Mouse (Mus musculus) intestine, embryonic 14.5 days (tissue): ENCODE measurements around the gene Tigit. TPM values are rescaled to one million over a fixed set of nuclear protein-coding genes. Genes with fewer than 3 reads are reported as not detected.

Experiments
- ATAC-seq: fragments of 200-750 bp; cut with Nextera tagmentation; replicated peaks from 2 replicates; pipeline ENCODE4 v1.8.0; 2017; ENCODE audit warnings: low read depth, moderate number of reproducible peaks, moderate TSS enrichment, moderate library complexity; ENCODE audit not compliant: low FRiP score, low TSS enrichment
- DNase-seq: peaks from one replicate; pipeline ENCODE4 v3.0.0-alpha.2; 2018; ENCODE audit warnings: low spot score
- H3K27ac ChIP-seq: fragments of 300-500 bp; sonication (generic); 2 replicates; pipeline ENCODE4 v1.5.1; 2014; ENCODE audit warnings: low read depth, mild to moderate bottlenecking, control low read depth
- H3K27me3 ChIP-seq: fragments of 300-500 bp; sonication (generic); replicated peaks from 2 replicates; pipeline ENCODE4 v1.6.1; 2014; ENCODE audit warnings: low read length, control low read depth; ENCODE audit not compliant: control insufficient read depth, insufficient read depth
- H3K36me3 ChIP-seq: fragments of 300-500 bp; sonication (generic); 2 replicates; pipeline ENCODE4 v1.6.1; 2014; ENCODE audit warnings: low read length, control low read depth; ENCODE audit not compliant: control insufficient read depth, insufficient read depth
- H3K4me1 ChIP-seq: fragments of 300-500 bp; sonication (generic); replicated peaks from 2 replicates; pipeline ENCODE4 v1.6.1; 2014; ENCODE audit warnings: low read length, control low read depth, mixed read lengths; ENCODE audit not compliant: control insufficient read depth, insufficient read depth
- H3K4me2 ChIP-seq: fragments of 300-500 bp; sonication (generic); 2 replicates; pipeline ENCODE4 v1.6.1; 2014; ENCODE audit warnings: low read length
- H3K4me3 ChIP-seq: fragments of 300-500 bp; sonication (generic); 2 replicates; pipeline ENCODE4 v1.5.1; 2014; ENCODE audit warnings: low read depth, low read length, control low read depth, mixed read lengths
- H3K9ac ChIP-seq: fragments of 300-500 bp; sonication (generic); 2 replicates; pipeline ENCODE4 v1.6.1; 2014; ENCODE audit warnings: mild to moderate bottlenecking, low read length
- H3K9me3 ChIP-seq: fragments of 300-500 bp; sonication (generic); 2 replicates; pipeline ENCODE4 v1.6.1; 2016; ENCODE audit warnings: low read length, control low read depth; ENCODE audit not compliant: control insufficient read depth
- WGBS: fragments of 180-500 bp; shearing (Covaris S2); extraction: QIAGEN DNeasy Blood & Tissue Kit; methylation state at CpG from one replicate; pipeline ENCODE4 v1.1.7; 2014; 5-methylcytosine and 5-hydroxymethylcytosine counted together
- polyA plus RNA-seq: library from polyadenylated mRNA; unstranded; fragments of >200 nt; fragmentation: Nextera tagmentation; extraction: Ambion mirVana; gene quantifications from 2 replicates; pipeline ENCODE4 v1.2.1, GENCODE M21; 2014

Tigit gene
- polyA plus RNA-seq, 1 experiment from 2014 or later: not detected

GRCm38 (mm10) chr16:43687968-43688367, 24.0 kb upstream of the Tigit start:
- 64% methylated on average over 2 of the region's 2 CpGs for WGBS
- no peak for ATAC-seq
- no peaks in the 10 kb centered on the region for H3K4me1 ChIP-seq
- H3K27ac ChIP-seq: no peak overlapping the region
- H3K9me3 ChIP-seq: no peaks in the 10 kb centered on the region
- DNase-seq: no peak
- no peak overlapping the region for H3K9ac ChIP-seq
- no peak overlapping the region for H3K4me2 ChIP-seq
- H3K27me3 ChIP-seq: no peaks in the 10 kb centered on the region
- H3K4me3 ChIP-seq: no peak overlapping the region
- no peaks in the 10 kb centered on the region for H3K36me3 ChIP-seq

DNA sequence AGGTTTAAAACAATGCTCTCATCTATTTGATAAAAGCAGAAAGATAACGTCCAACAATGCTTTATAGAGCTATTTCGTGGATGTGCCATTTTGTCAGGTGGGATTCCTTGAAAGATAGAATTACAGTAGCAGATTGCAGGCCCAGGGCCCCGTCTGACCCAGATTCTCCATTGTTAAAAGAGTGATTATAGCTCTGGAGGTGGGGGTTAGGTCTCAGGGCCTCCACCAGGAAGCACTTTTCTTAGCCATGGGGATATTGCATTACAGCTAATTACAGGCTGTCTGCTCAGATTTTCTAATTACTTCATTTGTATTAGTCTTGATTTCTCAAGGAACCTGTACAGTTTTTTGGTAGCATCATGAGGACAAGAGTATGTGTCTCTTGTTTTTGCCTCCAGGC, 10.5 kb upstream of the Tigit start:
- Histone ChIP-seq H3K36me3 (no peaks in the 10 kb centered on the region), H3K4me1 (no peaks in the 10 kb centered on the region)
- DNase-seq: no peak

GRCm38 (mm10) chr16:43672697-43673096, 8.8 kb upstream of the Tigit start:
- Histone ChIP-seq H3K9ac (no peak overlapping the region), H3K4me2 (no peak overlapping the region), H3K36me3 (no peaks in the 10 kb centered on the region), H3K9me3 (no peaks in the 10 kb centered on the region), H3K27ac (no peak overlapping the region), H3K4me1 (no peaks in the 10 kb centered on the region), H3K27me3 (no peaks in the 10 kb centered on the region), H3K4me3 (no peak overlapping the region)
- ATAC-seq (no peak), DNase-seq (no peak)

More for the DNA sequence above, 10.5 kb upstream of the Tigit start:
- Histone ChIP-seq H3K9me3 (no peaks in the 10 kb centered on the region), H3K27ac (no peak overlapping the region), H3K27me3 (no peaks in the 10 kb centered on the region), H3K4me3 (no peak overlapping the region), H3K9ac (no peak overlapping the region), H3K4me2 (no peak overlapping the region)
- WGBS: 78% methylated on average over 3 of the region's 3 CpGs
- no peak for ATAC-seq

- Histone ChIP-seq H3K27ac (no peak overlapping the region), H3K9ac (no peak overlapping the region), H3K27me3 (no peaks in the 10 kb centered on the region), H3K36me3 (no peaks in the 10 kb centered on the region), H3K4me3 (no peak overlapping the region), H3K4me1 (no peaks in the 10 kb centered on the region), H3K9me3 (no peaks in the 10 kb centered on the region), H3K4me2 (no peak overlapping the region)
- 93% methylated on average over 1 of the region's 1 CpGs for WGBS
- DNase-seq: no peak
- no peak for ATAC-seq
These were observed 8.0 kb upstream of the Tigit start for GRCm38 (mm10) chr16:43671972-43672371.

DNA sequence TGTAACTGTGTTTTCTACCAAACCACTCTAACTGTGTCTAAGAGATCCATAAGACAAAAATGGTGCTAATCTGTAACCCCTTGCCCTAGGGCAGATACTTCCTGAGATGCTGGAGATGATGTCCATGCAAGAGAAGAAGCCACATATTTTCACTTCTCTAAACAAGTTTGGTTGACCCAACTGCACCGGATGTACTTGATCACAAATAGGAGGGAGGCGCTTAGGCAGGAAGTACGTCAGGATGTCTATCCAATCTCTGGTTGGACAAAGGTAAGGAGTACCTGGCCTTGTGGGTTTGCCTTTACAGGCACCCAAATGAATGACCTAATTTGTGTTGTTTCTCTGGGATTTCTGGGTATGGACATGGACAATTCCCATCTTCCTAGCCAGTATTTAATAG, 4.3 kb upstream of the Tigit start:
- Histone ChIP-seq H3K9me3 (no peaks in the 10 kb centered on the region), H3K4me3 (no peak overlapping the region), H3K27me3 (no peaks in the 10 kb centered on the region), H3K4me2 (no peak overlapping the region), H3K4me1 (no peaks in the 10 kb centered on the region), H3K9ac (no peak overlapping the region), H3K36me3 (no peaks in the 10 kb centered on the region), H3K27ac (no peak overlapping the region)
- DNase-seq: no peak
- no peak for ATAC-seq
- 90% methylated on average over 3 of the region's 3 CpGs for WGBS

- H3K27ac ChIP-seq: no peak overlapping the region
- H3K4me3 ChIP-seq: no peak overlapping the region
- H3K4me1 ChIP-seq: no peaks in the 10 kb centered on the region
- no peaks in the 10 kb centered on the region for H3K36me3 ChIP-seq
- no peaks in the 10 kb centered on the region for H3K9me3 ChIP-seq
- no peak overlapping the region for H3K4me2 ChIP-seq
- no peak for ATAC-seq
- DNase-seq: no peak
- H3K27me3 ChIP-seq: no peaks in the 10 kb centered on the region
- no peak overlapping the region for H3K9ac ChIP-seq
These were observed 915 bp upstream of the Tigit start for GRCm38 (mm10) chr16:43664861-43665260.

GRCm38 (mm10) chr16:43662124-43663004, 1.6 kb downstream of the Tigit start:
- 83% methylated on average over 10 of the region's 10 CpGs for WGBS
- no peak for ATAC-seq
- H3K9me3 ChIP-seq: no peaks in the 10 kb centered on the region
- no peak overlapping the region for H3K27ac ChIP-seq
- no peaks in the 10 kb centered on the region for H3K27me3 ChIP-seq
- no peak overlapping the region for H3K4me3 ChIP-seq
- no peak overlapping the region for H3K9ac ChIP-seq
- no peak overlapping the region for H3K4me2 ChIP-seq
- no peaks in the 10 kb centered on the region for H3K36me3 ChIP-seq
- DNase-seq: no peak
- no peaks in the 10 kb centered on the region for H3K4me1 ChIP-seq

DNA sequence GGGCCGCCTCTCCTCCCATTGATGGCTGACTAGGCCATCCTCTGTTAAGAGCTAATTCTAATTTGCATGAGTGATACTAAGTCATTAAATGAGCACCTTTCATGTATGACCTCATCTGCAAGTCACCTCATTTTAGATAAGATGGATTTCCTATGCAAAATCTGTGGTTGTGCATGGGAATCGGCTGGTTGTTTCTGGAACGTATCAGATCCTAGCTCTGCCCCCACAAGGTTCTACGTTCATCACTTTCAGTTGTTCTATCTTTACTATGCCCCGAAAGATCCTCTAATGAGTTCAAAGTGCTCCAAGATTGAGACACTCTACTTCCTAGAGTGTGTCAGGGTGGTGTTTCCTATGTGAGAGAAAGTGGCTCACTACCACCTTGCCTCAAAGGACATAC, 2.4 kb downstream of the Tigit start:
- Histone ChIP-seq H3K27ac (no peak overlapping the region), H3K9me3 (no peaks in the 10 kb centered on the region), H3K4me2 (no peak overlapping the region), H3K9ac (no peak overlapping the region), H3K27me3 (no peaks in the 10 kb centered on the region), H3K4me3 (no peak overlapping the region), H3K36me3 (no peaks in the 10 kb centered on the region), H3K4me1 (no peaks in the 10 kb centered on the region)
- DNase-seq: no peak
- no peak for ATAC-seq
- 93% methylated on average over 5 of the region's 5 CpGs for WGBS

DNA sequence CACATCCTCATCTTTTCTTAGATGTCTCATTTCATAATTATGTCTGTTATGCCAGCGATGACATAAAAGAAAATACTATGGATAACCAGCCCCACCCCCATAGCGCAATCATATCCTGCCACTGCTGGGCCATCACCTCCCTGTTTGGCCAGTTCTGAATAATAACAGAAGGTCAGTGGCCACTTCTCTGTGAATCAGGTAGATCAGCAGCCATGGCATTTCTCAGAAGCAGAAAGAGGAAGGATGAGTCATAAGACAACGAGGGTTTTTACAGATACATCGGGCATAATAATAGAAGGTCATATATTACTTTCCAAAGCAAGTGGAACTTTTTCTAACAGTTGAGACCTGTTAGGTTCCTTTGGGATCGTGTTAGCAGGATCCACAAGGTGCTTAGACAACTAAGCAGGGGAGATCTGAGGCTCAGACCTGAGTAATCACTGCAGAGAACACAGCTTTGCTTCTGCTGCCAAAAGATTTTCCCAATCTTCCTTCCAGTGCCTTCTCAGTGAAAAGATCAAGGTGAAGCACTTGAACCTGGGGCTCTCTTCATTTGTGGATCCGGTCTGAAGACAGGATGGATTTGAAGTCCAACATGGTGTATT, 8.7 kb downstream of the Tigit start:
- Histone ChIP-seq H3K9me3 (no peaks in the 10 kb centered on the region), H3K4me1 (no peaks in the 10 kb centered on the region), H3K9ac (no peak overlapping the region), H3K27me3 (no peaks in the 10 kb centered on the region), H3K36me3 (no peaks in the 10 kb centered on the region), H3K4me2 (no peak overlapping the region), H3K4me3 (no peak overlapping the region), H3K27ac (no peak overlapping the region)
- DNase-seq: no peak
- ATAC-seq: no peak
- WGBS: 85% methylated on average over 6 of the region's 6 CpGs
